Mouse (Mus musculus): ENCODE measurements around the gene Gpr146.

The Gpr146 gene

DNA sequence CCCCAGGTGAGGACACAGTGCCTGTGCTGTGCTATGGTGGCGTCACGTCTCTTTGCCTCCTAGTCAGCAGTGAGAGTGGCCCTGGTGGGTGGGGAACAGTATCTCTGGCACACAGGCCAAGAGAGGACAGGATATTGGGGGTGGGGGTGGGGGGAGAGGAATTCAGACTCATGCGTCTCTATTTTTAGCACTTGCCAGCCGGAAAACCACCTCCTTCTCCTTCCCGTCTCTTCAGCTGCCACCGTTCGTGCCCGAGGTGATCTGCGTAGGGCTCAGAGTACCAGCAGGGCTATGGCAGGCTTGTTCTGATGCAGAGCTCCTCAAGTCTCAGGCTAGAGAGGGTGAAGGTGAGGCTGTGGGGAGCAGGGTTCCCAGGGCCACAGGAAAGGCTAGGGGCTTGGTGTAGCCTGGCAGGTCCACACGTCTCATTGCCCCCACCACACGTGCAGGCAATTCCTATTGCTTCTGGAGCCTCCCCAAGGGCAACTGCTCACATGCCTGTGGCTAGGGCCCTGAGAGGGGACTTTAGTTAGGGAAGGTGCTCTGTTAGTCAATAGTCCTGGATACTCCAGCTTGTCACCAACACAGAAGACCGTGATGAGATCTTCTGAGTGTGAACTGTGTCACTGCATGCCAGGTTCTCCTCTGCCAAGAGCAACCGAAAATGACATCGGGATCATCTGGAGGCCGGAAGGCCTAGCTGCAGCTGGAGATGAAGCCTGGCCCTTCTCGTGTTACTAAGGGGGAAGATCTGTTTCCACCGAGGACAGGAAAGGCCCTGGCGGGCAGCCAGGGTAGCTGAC lies at the start of gene Gpr146:
Gene Gpr146 (plus strand): TSS at position 230 of the 803 bp plus-strand sequence.
- in situ Hi-C loops (cut with MboI; ENCODE audit: unreplicated experiment in 2 of 2), result no loop called here

DNA sequence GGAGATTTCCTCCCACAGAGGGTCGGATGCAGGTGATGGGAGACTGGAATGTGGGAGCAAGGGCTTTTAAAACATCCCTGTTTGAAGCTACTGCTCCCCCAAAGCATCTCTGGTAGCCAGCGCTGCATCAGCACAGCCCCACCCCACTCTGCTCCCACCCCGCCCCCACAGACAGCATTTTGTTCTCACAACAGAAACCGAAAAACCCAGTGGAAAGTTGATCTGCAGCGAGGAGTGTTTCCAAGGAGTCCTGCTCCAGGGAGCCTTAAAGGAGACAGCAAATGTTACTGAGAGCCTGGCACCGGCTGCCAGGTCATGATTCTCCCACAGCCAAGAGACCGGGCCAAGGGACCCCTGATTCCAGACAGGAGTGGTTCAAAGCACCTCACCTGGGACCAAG lies 46.7 kb upstream of the Gpr146 start:
- in situ Hi-C loops (cut with MboI; ENCODE audit: unreplicated experiment in 2 of 2), result loop anchor here in 1 of 2 experiments (5.0 to 10.0 kb wide), 2 partner anchors 48 to 424 kb away; no protein-coding TSS in a partner anchor

DNA sequence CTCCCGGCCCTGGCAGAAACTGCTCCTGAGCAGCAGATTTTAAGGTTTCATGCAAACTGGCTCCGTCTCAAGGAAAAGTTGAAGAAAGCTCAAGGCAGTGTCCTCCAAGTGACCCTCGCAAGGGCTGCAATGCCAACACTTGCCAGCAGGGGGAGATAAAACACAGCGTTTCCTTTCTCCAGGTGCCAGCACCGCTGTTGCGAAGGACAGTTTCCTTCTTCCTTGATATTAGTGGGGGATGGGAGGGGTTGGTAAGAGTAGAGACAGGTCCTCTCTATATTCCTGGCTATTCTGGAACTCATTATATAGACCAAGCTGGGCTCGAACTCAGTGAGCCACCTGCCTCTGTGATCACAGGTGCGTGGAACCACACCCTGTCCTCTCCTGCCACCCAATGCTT lies 45.8 kb upstream of the Gpr146 start:
- in situ Hi-C loops (cut with MboI; ENCODE audit: unreplicated experiment in 2 of 2), result loop anchor here in 1 of 2 experiments (5.0 to 10.0 kb wide), 2 partner anchors 49 to 423 kb away; no protein-coding TSS in a partner anchor

DNA sequence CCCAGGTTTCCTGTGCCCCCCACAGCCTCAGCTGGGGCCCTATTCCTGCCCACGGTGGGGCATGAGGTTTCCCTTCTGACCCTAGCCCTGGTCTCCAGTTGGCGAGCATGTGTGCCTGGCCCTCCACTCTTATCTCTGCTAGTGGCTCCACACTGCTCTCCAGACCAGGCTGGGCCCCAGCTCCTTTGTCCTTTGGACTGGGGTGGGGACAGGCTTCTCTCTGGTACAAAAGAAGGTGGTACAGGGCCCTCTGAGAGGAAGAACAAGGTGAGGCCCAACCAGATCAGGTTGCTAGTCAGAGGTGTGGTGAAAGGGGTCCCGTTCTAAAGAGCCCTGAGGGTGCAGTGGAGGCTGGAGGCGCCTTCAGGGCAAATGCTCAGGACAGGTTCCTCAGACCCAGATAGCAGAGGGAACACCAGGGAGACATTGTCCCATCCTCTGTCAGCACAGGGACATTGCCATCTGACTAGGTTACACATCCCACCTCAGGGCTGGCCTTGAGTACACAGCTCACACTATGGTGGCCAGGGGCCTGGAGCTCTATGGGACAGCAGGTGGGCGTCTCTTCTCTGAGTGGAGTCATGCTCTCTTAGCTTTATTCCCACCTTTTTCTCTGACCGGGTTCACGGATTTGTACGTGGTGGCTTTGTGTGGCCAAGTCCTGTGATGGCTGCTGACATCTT lies 44.8 kb upstream of the Gpr146 start:
- in situ Hi-C loops (cut with MboI; ENCODE audit: unreplicated experiment in 2 of 2), result loop anchor here in 1 of 2 experiments (5.0 to 10.0 kb wide), 2 partner anchors 50 to 422 kb away; no protein-coding TSS in a partner anchor

DNA sequence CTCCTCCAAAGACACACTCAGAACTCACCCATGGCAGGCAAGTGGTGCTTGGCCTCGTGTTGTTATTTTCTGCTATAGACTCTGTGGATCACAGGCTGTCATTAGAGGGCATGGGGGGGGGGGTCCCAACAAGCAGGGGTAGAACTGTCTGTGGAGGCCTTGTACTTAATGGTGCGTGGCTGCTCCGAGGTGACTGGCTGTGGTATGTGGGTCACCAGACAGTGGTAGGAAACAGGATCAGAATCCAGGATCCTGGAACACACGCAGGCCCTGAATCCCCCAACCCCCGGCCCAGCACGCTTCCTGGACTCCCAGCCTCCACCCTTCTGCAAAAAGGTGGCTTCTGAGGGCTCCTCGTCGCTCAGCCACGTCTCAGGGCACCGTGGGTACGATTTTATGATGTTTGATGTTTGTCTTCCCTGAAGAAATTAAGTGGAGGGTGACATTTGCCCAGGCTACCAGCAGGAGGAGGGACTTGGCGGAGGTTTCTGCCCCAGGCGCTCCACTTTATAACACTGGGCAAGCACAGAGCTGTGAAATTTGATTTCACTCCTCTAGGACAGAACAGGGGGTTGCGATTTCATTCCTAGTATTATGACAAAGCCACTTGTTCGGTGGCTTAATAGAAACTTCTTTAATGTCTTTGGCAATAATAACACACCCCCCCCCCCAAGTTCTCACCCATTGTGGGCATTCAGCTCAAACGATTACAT lies 44.0 kb upstream of the Gpr146 start:
- in situ Hi-C loops (cut with MboI; ENCODE audit: unreplicated experiment in 2 of 2), result loop anchor here in 1 of 2 experiments (5.0 to 10.0 kb wide), 2 partner anchors 51 to 421 kb away; no protein-coding TSS in a partner anchor

DNA sequence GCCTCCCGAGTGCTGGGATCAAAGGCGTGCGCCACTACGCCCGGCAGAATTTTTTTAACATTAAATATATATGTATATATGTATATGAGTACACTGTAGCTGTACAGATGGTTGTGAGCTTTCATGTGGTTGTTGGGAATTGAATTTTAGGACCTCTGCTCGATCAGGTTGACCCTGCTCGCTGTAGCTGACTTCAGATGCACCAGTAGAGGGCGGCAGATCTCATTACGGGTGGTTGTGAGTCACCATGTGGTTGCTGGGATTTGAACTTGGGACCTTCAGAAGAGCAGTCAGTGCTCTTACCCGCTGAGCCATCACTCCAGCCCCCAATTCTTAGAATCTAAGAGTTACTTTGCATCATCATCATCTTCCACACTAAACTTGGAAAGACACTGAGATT lies 43.1 kb upstream of the Gpr146 start:
- in situ Hi-C loops (cut with MboI; ENCODE audit: unreplicated experiment in 2 of 2), result loop anchor here in 1 of 2 experiments (5.0 to 10.0 kb wide), 2 partner anchors 52 to 420 kb away; no protein-coding TSS in a partner anchor

DNA sequence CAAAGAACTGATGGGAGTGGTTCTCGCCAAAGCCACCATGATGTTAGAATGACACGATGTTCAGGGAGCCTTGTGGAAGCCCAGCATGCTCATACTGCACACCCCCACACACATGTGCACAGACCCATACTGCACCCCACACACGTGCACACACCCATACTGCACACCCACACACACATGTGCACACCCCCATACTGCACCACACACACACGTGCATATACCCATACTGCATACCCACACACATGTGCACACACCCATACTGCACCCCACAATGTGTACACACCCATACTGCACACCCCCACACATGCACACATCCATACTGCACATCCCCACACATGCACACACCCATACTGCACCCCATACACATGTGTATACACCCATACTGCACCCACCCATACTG lies 41.9 kb upstream of the Gpr146 start:
- in situ Hi-C loops (cut with MboI; ENCODE audit: unreplicated experiment in 2 of 2), result loop anchor here in 1 of 2 experiments (10.0 kb wide), 1 partner anchor 419 kb away; no protein-coding TSS in a partner anchor

DNA sequence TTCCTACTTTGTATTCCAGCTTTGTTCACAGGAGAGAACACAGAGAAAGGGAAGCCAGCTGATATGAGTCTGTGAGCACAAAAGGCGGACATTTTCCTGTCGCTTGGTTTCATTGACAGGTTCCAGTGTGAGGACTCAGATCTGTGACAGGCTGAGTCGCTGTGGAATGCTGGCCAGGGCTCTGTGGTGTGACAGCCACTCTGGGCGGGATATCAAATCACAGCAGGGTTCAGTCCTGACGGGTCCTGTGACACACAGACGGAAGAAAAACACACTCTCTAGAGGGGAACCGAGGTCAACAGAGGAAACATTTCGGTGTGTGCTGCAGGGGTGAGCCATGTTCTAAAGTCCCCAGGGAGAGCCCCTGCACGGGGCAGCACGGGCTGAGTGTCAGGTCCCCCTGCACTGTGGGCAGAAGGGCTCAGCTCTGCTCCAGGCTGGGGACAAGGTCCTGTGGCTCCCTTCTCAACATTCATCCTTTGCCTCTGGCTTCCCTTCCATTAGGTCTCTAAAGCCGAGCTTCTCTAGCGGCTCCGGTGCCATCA lies 39.6 kb upstream of the Gpr146 start:
- in situ Hi-C loops (cut with MboI; ENCODE audit: unreplicated experiment in 2 of 2), result loop anchor here in 1 of 2 experiments (10.0 kb wide), 1 partner anchor 417 kb away; no protein-coding TSS in a partner anchor

DNA sequence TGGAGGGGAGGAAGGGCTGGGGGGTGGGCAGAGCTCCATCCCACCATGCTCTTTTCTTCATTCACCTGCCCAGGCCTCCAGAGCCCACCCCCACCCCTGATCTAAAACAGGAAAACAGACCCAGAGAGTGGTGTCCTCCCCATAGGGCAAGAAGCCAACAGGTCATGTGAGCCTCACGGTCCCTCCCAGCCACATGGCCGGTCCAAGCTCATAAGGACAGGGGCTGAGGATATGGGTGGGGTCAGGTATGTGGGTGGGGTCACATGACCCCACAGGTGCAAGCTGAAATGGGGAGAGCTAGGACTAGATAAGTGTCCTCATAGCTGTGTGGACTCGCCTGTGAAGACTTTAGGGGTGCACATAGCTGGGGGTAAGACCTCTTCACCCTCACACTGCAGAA lies 39.1 kb upstream of the Gpr146 start:
- in situ Hi-C loops (cut with MboI; ENCODE audit: unreplicated experiment in 2 of 2), result loop anchor here in 1 of 2 experiments (10.0 kb wide), 1 partner anchor 416 kb away; no protein-coding TSS in a partner anchor

DNA sequence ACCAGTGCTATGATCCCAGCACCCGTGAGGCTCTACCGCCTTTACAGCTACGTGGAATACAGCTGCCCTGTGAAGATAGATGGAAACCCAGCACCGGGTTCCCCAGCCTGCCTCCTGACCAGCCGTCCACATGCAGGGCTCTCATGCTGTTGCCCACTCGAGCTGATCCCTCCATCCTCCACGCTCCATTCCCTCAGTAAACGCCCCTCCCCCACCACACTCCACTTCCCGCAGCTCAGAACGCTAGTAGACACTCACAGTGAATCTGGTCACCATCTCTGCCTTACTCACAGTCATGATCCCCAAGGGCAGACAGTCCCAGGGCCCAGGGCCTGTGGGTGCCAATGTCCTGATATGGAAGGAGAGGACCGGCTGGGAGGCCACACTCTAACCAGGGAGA lies 38.6 kb upstream of the Gpr146 start:
- in situ Hi-C loops (cut with MboI; ENCODE audit: unreplicated experiment in 2 of 2), result loop anchor here in 1 of 2 experiments (10.0 kb wide), 1 partner anchor 416 kb away; no protein-coding TSS in a partner anchor

DNA sequence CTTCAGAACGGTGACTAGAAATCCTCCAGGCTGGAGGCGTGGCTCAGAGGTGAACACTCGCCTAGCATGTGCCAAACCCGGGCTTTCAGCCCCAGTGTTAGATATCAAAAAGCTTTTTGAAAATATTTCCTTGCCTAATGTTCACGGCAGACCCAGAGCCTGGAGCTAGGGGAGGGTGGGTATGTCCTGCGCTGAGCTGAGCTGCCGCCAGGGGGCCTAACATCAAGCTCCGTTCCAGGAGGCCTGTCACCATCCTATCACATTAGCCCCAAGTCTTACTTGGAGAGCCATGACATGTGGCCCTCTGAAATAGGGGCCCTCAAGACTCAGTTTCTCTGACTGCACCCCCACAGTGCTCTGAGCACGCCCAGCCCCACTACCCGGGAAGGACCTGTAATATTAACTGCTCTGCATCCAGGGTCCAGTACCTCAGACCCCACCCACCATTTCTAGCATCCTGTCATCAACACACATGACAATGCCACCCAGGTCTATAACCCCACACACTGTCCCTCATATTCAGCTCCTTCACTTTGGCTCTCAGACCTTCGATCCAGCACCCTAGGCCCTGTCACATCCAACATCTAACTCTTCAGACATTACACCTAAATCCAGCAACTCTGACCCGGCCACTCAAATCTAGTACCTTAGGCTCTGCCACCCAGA lies 33.3 kb upstream of the Gpr146 start:
- in situ Hi-C loops (cut with MboI; ENCODE audit: unreplicated experiment in 2 of 2), result no loop called here

DNA sequence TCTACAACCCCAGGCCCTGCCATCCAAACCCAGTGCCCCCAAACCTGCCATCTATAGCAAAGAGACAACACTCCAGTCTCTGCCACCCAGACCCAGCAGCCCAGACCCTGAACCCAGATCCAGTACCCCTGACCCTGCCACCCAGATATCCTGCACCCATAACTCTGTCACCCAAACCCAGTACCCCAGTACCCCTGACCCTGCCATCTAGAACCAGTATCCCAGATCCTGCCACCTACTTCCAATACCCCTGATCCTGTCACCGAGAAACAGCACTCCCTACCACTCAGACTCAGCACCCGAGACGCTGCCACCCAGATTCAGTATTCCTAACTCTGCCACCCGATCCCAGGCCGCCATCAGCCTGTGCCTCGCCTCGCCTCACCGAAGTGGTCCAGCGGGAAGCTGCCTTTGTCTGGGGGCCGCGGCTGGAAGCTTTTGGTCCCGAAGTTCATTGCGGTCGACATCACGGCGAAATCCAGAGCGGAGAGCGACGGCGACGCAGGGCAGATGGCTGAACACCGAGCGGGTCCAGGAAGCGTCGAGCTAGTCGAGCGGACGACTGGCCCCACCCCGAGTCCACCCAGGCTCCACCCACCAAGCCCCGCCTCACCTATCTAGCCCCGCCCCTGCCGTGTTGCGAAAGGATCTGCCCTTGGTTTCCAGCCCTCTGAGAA lies 32.7 kb upstream of the Gpr146 start:
- in situ Hi-C loops (cut with MboI; ENCODE audit: unreplicated experiment in 2 of 2), result no loop called here

DNA sequence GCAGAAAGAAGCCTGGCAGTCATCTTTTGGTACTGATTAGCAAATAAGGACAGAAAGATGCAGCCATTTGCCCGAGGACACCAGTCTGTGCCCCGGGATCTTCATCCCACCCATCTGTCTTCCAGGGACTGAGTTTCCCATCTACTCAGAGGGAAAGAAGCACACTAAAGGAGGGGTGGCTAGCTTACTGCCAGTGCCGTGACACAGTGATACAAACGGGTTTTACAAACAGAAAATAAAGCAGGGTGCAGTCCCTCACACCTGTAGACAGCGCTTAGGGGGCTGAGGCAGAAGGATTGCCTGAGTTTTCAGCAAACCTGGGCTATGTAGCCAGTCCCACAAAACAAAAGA lies 32.2 kb upstream of the Gpr146 start:
- in situ Hi-C loops (cut with MboI; ENCODE audit: unreplicated experiment in 2 of 2), result no loop called here

DNA sequence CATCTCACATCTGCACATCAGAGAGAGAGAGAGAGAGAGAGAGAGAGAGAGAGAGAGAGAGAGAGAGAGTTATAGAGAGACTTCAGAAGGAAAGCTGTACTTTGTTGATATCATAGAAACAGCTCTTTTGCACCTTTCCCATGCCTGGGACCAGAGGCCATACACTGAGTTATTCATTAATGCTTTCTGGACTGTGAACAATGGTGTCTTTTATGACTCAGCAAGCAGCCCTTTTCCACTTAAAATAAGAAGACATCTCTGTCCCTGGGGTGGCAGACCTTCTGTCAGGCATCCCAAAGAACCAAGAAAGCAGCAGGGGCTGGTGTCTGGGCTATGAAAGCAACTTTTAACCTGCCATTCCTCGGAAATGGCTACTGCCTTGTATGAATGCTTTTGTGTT lies 30.3 kb upstream of the Gpr146 start:
- in situ Hi-C loops (cut with MboI; ENCODE audit: unreplicated experiment in 2 of 2), result no loop called here

DNA sequence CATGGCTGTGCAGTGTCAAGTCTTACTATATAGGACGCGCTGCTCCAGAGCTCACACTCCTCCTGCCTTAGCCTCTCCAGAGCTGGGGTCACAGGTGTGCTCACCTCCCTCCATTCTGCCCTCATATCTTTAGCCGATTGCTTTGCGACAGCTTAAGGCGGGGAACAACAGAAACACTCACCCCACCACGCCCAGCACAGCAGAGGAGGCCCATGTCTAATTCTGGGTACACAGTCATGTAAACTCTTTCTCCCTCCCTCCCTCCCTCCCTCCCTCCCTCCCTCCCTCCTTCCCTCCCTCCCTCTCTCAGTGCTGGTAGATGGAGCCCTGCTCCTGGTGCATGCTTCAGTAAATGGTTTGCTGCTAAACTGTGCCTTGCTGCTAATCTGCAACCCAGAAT lies 27.8 kb upstream of the Gpr146 start:
- in situ Hi-C loops (cut with MboI; ENCODE audit: unreplicated experiment in 2 of 2), result loop anchor here in 1 of 2 experiments (10.0 kb wide), 1 partner anchor 275 kb away; no protein-coding TSS in a partner anchor

DNA sequence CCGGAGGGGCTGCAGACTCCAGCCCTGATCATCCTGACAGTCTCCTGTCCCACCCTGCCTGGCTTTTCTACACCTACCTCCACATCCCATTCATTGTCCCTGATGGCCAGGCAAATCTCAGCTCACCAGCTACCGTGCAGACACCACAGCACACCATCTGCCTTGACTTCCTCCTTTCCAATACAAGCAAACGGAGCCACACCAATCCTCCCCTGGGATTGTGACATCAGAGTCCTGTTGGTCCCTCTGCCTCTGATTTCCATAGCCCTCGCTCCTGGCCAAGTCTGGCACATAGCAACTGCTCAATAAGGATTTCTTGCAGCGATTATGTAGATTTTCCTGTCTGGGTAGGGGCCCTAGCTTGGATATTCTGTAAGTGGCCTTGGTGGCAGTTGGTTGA lies 26.4 kb upstream of the Gpr146 start, which contains the start of gene Cox19:
Gene Cox19 (minus strand): TSS at position 285 of the 400 bp plus-strand sequence.
- in situ Hi-C loops (cut with MboI; ENCODE audit: unreplicated experiment in 2 of 2), result loop anchor here in 1 of 2 experiments (10.0 kb wide), 1 partner anchor 276 kb away; no protein-coding TSS in a partner anchor

DNA sequence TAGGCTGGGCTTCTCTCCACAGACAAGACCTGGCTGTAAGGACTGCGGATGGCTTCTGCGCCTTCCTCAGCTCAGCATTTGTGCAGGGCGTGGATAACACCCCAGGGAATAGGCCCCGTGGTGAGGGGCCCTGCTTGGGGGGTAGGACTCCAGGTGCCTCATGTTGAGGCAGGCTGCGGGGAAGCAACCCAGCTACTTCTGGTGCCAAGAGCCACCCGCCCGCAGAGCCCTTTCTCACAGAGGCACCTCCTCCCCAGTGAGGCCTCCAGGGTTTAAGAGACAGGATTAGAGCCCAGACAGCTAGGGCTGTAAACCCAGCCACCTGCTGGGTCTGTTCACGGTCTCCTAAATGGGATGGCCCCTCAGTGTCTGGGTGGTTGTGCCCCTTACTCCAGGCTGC lies 25.9 kb upstream of the Gpr146 start:
- in situ Hi-C loops (cut with MboI; ENCODE audit: unreplicated experiment in 2 of 2), result loop anchor here in 1 of 2 experiments (10.0 kb wide), 1 partner anchor 277 kb away; no protein-coding TSS in a partner anchor

DNA sequence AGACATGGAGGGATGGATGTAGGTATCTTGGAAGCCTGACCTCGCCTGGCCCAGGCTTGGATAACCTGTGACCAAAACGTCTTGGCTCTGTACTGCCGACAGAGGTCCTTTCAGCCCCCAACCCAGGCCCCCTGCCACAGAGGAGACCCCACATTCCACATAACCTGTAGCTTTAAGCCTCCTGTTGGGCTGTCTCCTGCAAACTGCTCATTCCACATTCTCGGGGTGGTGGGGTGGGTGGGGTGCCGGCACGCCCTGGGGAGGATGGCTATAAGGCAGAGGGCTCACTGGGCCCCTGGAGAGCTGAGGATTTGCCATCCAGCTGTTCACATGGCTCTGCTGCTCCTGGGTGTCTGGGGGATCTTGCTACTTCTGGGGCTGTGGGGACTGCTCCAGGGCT lies 25.2 kb upstream of the Gpr146 start, which contains the start of gene Cyp2w1:
Gene Cyp2w1 (plus strand): TSS at position 301 of the 400 bp plus-strand sequence.
- in situ Hi-C loops (cut with MboI; ENCODE audit: unreplicated experiment in 2 of 2), result loop anchor here in 1 of 2 experiments (10.0 kb wide), 1 partner anchor 278 kb away; no protein-coding TSS in a partner anchor

DNA sequence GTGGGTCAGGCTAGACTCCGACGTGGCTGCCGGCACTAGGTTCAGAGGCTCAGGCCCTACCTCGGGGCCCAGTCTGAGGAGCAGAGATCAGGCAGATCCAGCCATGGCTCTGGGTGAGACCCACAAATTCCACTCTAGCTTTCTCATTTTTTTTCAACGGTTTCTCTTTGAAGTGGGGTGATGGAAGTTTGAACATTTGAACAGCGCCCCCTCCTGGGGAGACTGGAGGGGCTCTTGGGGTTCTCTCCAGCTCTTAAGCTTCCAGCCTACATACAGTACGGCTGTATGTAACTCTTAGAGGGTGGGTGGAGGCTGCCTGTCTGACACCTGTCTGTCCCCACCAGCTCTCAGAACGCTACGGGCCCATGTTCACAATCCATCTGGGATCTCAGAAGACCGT lies 24.0 kb upstream of the Gpr146 start:
- in situ Hi-C loops (cut with MboI; ENCODE audit: unreplicated experiment in 2 of 2), result loop anchor here in 1 of 2 experiments (10.0 kb wide), 1 partner anchor 279 kb away; no protein-coding TSS in a partner anchor

Data from v-Abl transformed pro-B cells (cell line).